Mouse (Mus musculus): ENCODE measurements around the gene Gnas.
"Not testable (repeated sequence)": the region's sequence is repeated elsewhere in the genome, so short reads cannot be mapped to it uniquely, and the experiment has no call there.

Gnas gene

GRCm38 (mm10) chr2:174294457-174294856, 10.3 kb downstream of the Gnas start:
- no peak for DNase-seq (ENCODE audit: low spot score in 2 of 2)

- peak; percentile 82 to 87 for DNase-seq (ENCODE audit: low spot score in 2 of 2)
Measured at GRCm38 (mm10) chr2:174295175-174295899, 11.2 kb downstream of the Gnas start.

DNA sequence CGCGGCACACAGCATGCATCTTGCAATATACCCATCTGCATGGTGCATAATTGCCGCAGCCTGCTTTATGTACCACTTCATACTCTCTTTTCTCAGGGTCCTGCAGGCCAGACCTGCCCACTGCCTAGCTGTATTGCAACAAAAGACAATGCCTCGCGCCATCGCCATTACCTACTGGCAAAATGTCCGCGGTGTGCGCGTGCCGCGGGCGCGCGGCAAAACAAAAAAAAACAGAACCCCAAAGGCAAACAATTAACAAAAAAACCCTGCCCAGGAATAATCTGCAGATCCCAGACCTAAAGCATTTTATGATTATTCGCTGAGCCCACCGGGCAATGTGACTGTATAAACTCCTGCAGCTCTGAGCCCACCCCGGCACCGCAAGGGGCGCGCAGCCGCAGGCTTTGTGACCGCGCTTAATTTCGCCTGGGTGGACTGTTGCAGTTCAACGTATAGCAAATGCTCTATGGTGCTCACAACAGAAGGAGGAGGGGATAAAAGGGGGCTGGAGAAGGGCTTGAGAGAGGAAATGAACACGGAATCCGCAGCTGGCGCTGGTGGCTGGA, 11.9 kb downstream of the Gnas start:
- no peak for DNase-seq (ENCODE audit: low spot score in 2 of 2)

DNA sequence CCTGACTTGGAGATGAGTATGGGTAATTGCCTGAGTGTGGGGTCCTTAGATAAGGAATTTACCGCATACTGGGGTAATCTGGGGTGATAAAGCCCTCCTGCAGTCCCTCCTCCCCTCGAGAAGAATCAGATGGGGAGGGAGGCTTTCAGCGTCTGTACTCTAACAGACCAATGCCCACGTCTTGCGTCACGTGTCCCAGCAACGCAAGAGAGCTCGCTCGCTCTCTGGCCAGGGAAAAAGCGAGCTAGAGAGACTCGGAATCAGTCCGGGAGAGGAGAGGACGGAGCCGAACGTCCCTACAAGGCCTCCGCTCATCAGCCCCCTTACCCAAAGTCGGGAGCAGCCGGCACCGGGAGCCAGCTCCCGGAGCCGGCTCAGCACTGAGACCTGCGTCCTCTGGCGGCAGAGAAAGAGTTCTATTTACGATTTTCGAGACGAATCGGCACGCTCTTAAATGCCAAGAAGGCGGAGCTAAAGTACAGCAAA, 13.0 kb downstream of the Gnas start:
- peak in 1 of 2 experiments; percentile 77 for DNase-seq (ENCODE audit: low spot score in 2 of 2)

GRCm38 (mm10) chr2:174297851-174298250, 13.7 kb downstream of the Gnas start:
- DNase-seq (ENCODE audit: low spot score in 2 of 2), result no peak

GRCm38 (mm10) chr2:174298471-174298870, 14.4 kb downstream of the Gnas start:
- no peak for DNase-seq (ENCODE audit: low spot score in 2 of 2)

DNA sequence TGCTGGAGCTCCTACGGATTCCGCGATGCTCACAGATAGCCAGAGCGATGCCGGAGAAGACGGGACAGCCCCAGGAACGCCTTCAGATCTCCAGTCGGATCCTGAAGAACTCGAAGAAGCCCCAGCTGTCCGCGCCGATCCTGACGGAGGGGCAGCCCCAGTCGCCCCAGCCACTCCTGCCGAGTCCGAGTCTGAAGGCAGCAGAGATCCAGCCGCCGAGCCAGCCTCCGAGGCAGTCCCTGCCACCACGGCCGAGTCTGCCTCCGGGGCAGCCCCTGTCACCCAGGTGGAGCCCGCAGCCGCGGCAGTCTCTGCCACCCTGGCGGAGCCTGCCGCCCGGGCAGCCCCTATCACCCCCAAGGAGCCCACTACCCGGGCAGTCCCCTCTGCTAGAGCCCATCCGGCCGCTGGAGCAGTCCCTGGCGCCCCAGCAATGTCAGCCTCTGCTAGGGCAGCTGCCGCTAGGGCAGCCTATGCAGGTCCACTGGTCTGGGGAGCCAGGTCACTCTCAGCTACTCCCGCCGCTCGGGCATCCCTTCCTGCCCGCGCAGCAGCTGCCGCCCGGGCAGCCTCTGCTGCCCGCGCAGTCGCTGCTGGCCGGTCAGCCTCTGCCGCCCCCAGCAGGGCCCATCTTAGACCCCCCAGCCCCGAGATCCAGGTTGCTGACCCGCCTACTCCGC, 15.1 kb downstream of the Gnas start:
- DNase-seq (ENCODE audit: low spot score in 2 of 2), result peak in 1 of 2 experiments; percentile 67

DNA sequence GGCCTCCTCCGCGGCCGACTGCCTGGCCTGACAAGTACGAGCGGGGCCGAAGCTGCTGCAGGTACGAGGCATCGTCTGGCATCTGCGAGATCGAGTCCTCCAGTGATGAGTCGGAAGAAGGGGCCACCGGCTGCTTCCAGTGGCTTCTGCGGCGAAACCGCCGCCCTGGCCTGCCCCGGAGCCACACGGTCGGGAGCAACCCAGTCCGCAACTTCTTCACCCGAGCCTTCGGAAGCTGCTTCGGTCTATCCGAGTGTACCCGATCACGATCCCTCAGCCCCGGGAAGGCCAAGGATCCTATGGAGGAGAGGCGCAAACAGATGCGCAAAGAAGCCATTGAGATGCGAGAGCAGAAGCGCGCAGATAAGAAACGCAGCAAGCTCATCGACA, 15.6 kb downstream of the Gnas start:
- DNase-seq (ENCODE audit: low spot score in 2 of 2), result no peak

DNA sequence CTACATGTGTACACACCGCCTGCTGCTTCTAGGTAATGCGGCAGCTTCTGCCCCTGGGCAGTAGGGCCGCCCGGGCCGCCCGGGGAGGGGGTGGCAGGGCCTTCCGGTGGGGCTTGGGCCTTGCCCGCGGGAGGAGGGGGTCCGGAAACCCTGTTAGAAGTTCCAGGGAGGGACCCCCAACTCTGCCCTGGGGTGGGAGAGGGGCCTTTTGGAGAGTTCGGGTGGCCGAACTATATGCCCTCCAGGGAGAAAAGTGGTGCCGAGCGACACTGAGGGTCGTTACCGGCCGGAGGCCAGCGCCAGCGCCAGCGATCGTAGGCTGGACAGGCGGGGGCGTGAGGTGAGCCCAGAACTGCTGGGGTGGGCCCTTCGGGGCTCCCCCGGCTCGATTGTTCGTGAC, 16.1 kb downstream of the Gnas start:
- DNase-seq (ENCODE audit: low spot score in 2 of 2), result no peak

GRCm38 (mm10) chr2:174300666-174301065, 16.5 kb downstream of the Gnas start:
- DNase-seq (ENCODE audit: low spot score in 2 of 2), result no peak

DNA sequence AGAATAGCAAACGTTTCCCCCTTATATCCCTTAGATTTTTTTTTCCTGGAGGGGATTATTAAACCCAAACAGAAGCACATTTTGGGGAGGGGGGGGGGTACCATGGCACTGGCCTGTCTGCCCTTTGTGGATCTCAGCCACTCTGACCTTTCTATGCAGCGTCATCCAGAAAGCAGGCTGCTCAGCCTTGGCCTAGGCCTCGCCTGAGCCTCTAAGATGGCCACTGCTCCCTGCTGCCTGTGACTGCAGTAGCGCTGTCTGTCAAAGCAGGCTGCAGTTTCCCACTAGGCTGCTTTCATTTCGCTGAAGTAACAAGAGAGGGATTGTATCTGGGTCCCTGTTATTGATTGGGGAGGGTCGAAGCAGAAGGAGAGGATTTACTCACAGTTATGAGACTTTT, 18.4 kb downstream of the Gnas start:
- no peak for DNase-seq (ENCODE audit: low spot score in 2 of 2)

GRCm38 (mm10) chr2:174305646-174306045, 21.5 kb downstream of the Gnas start:
- no peak for DNase-seq (ENCODE audit: low spot score in 2 of 2)

GRCm38 (mm10) chr2:174307903-174308302, 23.8 kb downstream of the Gnas start:
- no peak for DNase-seq (ENCODE audit: low spot score in 2 of 2)

DNA sequence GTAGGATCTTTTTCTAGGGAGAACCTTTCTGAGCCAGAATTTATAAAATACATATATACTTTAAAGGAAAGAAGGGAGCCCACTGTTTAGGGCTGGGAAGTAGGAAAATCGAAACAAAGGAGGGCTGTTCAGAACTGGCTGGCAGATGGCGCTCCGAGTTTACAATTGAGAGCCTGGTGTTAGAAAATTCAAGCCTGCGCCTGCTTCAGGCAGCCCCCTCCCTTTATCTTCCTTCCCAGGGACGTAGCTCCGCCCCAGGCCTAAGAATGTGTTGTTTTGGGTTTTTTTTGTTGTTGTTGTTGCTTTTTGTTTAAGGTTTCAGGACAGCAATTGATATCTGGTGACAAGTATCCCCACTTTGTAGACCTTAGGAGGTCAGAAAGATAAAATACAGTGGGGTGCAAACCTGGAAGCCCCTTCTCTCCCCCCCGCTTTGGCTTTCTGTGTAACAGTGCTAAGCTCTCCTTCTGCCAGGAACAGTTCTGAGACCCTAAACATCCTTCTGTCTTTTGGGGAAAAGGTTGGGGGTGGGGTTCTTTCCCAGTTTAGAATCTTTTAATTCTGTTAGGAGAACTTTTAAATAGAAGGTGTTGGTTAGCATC, 26.9 kb downstream of the Gnas start:
- DNase-seq (ENCODE audit: low spot score in 2 of 2), result no peak

DNA sequence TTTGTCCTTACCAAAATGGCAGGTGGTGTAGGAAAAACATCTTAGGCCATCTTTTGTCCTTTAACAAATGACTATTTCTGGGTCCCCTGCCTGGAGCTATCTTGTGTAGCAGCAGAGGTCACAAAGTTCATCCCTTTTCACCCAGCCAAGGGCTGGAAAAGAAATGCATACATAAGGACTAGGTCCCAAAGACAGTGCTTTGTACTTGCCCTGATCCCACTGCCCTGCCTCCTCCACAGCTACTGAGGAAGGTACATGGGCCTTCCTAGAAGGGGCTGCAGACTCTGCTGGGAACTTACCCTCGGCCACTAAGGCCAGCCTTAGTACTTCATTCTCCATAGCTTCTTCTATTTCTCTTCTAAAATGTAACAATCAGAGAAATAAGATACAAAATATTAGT, 27.5 kb downstream of the Gnas start:
- no peak for DNase-seq (ENCODE audit: low spot score in 2 of 2)

- peak; percentile 73 to 85 for DNase-seq (ENCODE audit: low spot score in 2 of 2)
Measured at GRCm38 (mm10) chr2:174312118-174312647, 28.1 kb downstream of the Gnas start.

- no peak for DNase-seq (ENCODE audit: low spot score in 2 of 2)
Measured at GRCm38 (mm10) chr2:174312661-174313060, 28.5 kb downstream of the Gnas start.

- DNase-seq (ENCODE audit: low spot score in 2 of 2), result not testable (repeated sequence)
Measured at GRCm38 (mm10) chr2:174315445-174315844, 31.3 kb downstream of the Gnas start.

- no peak for DNase-seq (ENCODE audit: low spot score in 2 of 2)
Measured at GRCm38 (mm10) chr2:174316661-174317060, 32.5 kb downstream of the Gnas start.

GRCm38 (mm10) chr2:174325989-174326388, 41.9 kb downstream of the Gnas start:
- no peak for DNase-seq (ENCODE audit: low spot score in 2 of 2)

- DNase-seq (ENCODE audit: low spot score in 2 of 2), result no peak
Measured at GRCm38 (mm10) chr2:174326481-174326880, 42.4 kb downstream of the Gnas start.

GRCm38 (mm10) chr2:174327295-174327981, 43.3 kb downstream of the Gnas start:
- peak; percentile 75 to 86 for DNase-seq (ENCODE audit: low spot score in 2 of 2)

Data from spleen, postnatal 4 days (tissue).